In the genomic region with DNA sequence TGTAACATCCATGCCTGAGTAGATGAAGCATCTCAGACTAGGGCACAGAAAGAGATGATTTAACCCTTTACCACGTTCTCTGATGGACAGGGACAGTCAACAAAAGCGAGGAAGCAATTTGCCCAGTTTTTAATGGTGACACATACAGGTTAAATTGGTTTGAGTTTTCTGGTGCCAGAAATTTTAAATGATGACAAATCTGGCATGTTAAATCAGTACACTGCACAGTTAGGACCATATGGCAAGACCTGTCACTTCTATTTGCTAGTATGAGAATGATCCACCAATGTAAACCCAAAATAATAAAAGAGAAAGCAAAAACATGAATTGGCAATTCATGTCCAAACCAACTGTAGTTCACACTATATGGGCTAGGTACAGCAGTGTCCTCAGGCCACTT, we compare ENCODE assay signal across 24 mouse cellular contexts.
DNase-seq lines count a peak whose midpoint lies in the region; ATAC-seq and TF ChIP-seq lines count a peak whose summit lies in the region.
"Had no signal": no experiment of that assay in that cellular context is flagged by ENCODE, and none has a peak within 500 bp of the region (broad histone marks: within the 10 kb centered on the region; RNA-seq: fewer than 3 reads in every experiment).

No protein-coding gene starts in this region.

- H3K27ac ChIP-seq in forebrain, embryonic 14.5 days (ENCODE audit: low read depth, low read length) = no peak overlapping the region
- H3K27ac ChIP-seq in forebrain, embryonic 16.5 days (ENCODE audit: low read length) = no peak overlapping the region
- H3K27ac ChIP-seq in forebrain, embryonic 13.5 days = no peak overlapping the region

- H3K4me2 ChIP-seq in forebrain, embryonic 14.5 days (ENCODE audit: low read length) = no peak overlapping the region
- H3K4me2 ChIP-seq in forebrain, embryonic 16.5 days (ENCODE audit: low read length) = no peak overlapping the region
- no peak overlapping the region for H3K4me2 ChIP-seq in forebrain, embryonic 13.5 days

- peak; percentile 47; the same call in 1 of the 2 replicates for ATAC-seq in cerebellum, adult (ENCODE audit: insufficient number of reproducible peaks, low FRiP score, low TSS enrichment)
- ATAC-seq in forebrain, embryonic 14.5 days = peak; percentile 33; the same call in 1 of the 2 replicates
- no peak for ATAC-seq in forebrain, embryonic 16.5 days
- no peak for ATAC-seq in forebrain, embryonic 13.5 days
- ATAC-seq: activated CD4-positive, CD25-positive, alpha-beta regulatory T cell, adult 4 months; CD4-positive, CD25-positive, alpha-beta regulatory T cell, adult 4 months; Patski had no signal

- no peak overlapping the region for H3K9ac ChIP-seq in forebrain, embryonic 14.5 days (ENCODE audit: low read length)
- no peak overlapping the region for H3K9ac ChIP-seq in forebrain, embryonic 16.5 days (replicated peaks; ENCODE audit: low read depth, low read length)
- H3K9ac ChIP-seq in forebrain, embryonic 13.5 days = no peak overlapping the region

- TF ChIP-seq POLR2A in brain, embryonic 14.5 days (IDR thresholded peaks at IDR 0.05; ENCODE audit: borderline replicate concordance, extremely low read depth, insufficient read depth, insufficient read length, poor library complexity, severe bottlenecking) = no peak

- no peaks in the 10 kb centered on the region for H3K9me3 ChIP-seq in forebrain, embryonic 14.5 days (replicated peaks; ENCODE audit: control insufficient read depth, low read length)
- H3K9me3 ChIP-seq in forebrain, embryonic 16.5 days (ENCODE audit: control insufficient read depth, low read length) = no peaks in the 10 kb centered on the region
- H3K9me3 ChIP-seq in forebrain, embryonic 13.5 days (replicated peaks) = no peaks in the 10 kb centered on the region
- H3K9me3 ChIP-seq: G1E had no signal

- TF ChIP-seq CTCF in brain, embryonic 14.5 days (IDR thresholded peaks at IDR 0.05; ENCODE audit: borderline replicate concordance, extremely low read depth, insufficient read depth, insufficient read length) = no peak

- 76% methylated on average over 2 of the region's 2 CpGs for WGBS in forebrain, embryonic 14.5 days
- WGBS in forebrain, embryonic 16.5 days = 51% methylated on average over 2 of the region's 2 CpGs
- 60% methylated on average over 2 of the region's 2 CpGs for WGBS in forebrain, embryonic 13.5 days

- H3K27me3 ChIP-seq in forebrain, embryonic 14.5 days (replicated peaks; ENCODE audit: control insufficient read depth, insufficient read depth, low read length) = no peaks in the 10 kb centered on the region
- H3K27me3 ChIP-seq in forebrain, embryonic 16.5 days (replicated peaks; ENCODE audit: control insufficient read depth, insufficient read depth, low read length) = no peaks in the 10 kb centered on the region
- no peaks in the 10 kb centered on the region for H3K27me3 ChIP-seq in forebrain, embryonic 13.5 days
- H3K27me3 ChIP-seq: CH12.LX, Patski had no signal

- H3K4me3 ChIP-seq in forebrain, embryonic 14.5 days (ENCODE audit: low read depth, low read length) = no peak overlapping the region
- H3K4me3 ChIP-seq in forebrain, embryonic 16.5 days (replicated peaks; ENCODE audit: low read length) = no peak overlapping the region
- H3K4me3 ChIP-seq in forebrain, embryonic 13.5 days = no peak overlapping the region

- no peak for DNase-seq in cerebellum, adult 9-11 months
- no peak for DNase-seq in forebrain, embryonic 14.5 days (ENCODE audit: low spot score)
- peak; percentile 50 for DNase-seq in brain, adult 2 months (ENCODE audit: low read depth, low spot score)
- DNase-seq in brain, embryonic 14.5 days (ENCODE audit: low read depth) = peak; percentile 18
- no peak for DNase-seq in gastrocnemius, adult 8-10 months (ENCODE audit: low spot score in 2 of 2)
- DNase-seq: adrenal gland, adult 2 months; adrenal gland, adult 8-10 months; adrenal gland, postnatal 10 days; adrenal gland, postnatal 14 days; adrenal gland, postnatal 25 days; adrenal gland, postnatal 36 days; B cell, adult 2 months; cerebellum, adult 11 months; cerebellum, adult 11-12 months; cerebellum, adult 18-20 months; cerebellum, adult 8-10 months had no signal

- H3K36me3 ChIP-seq in forebrain, embryonic 14.5 days (ENCODE audit: control insufficient read depth, insufficient read depth, low read length) = no peaks in the 10 kb centered on the region
- no peaks in the 10 kb centered on the region for H3K36me3 ChIP-seq in forebrain, embryonic 16.5 days (ENCODE audit: control insufficient read depth, insufficient read depth)
- H3K36me3 ChIP-seq in forebrain, embryonic 13.5 days (ENCODE audit: poor library complexity, severe bottlenecking) = no peaks in the 10 kb centered on the region
- H3K36me3 ChIP-seq: G1E had no signal

- H3K4me1 ChIP-seq in forebrain, embryonic 14.5 days (ENCODE audit: control insufficient read depth, insufficient read depth, low read length) = no peaks in the 10 kb centered on the region
- peaks cover 5% of the 10 kb centered on the region for H3K4me1 ChIP-seq in forebrain, embryonic 16.5 days (replicated peaks; ENCODE audit: control insufficient read depth, insufficient read depth, low read length)
- no peaks in the 10 kb centered on the region for H3K4me1 ChIP-seq in forebrain, embryonic 13.5 days

Comparison
In these comparisons a context has a peak if more than half of its experiments do, and no peak if none do; other contexts are left out.
1. ATAC-seq: peak in cerebellum, adult (single experiment) and forebrain, embryonic 14.5 days (single experiment); none in forebrain, embryonic 16.5 days (single experiment) and forebrain, embryonic 13.5 days (single experiment).
2. DNase-seq: peak in brain, adult 2 months (single experiment) and brain, embryonic 14.5 days (single experiment); none in cerebellum, adult 9-11 months (single experiment), forebrain, embryonic 14.5 days (single experiment) and gastrocnemius, adult 8-10 months (0 of 2).